Mouse (Mus musculus) ES-E14 (cell line): Measurements from ENCODE around the gene Mocs3. TPM values are rescaled to one million over a fixed set of nuclear protein-coding genes. Genes with fewer than 3 reads are reported as not detected.
A peak's percentile ranks its signal among the peaks of the same experiment; 100 is the strongest.

Experiments used
- DNase-seq: peaks from one replicate; pipeline ENCODE4 v3.0.0-alpha.2; 2013; ENCODE audit warnings: low read depth, low spot score
- H3K27ac ChIP-seq: 2 replicates; pipeline ENCODE4 v1.5.1; 2012; ENCODE audit warnings: low read depth, mild to moderate bottlenecking, low read length, moderate library complexity, mixed read lengths; ENCODE audit not compliant: poor library complexity, insufficient read depth, severe bottlenecking
- H3K36me3 ChIP-seq: 2 replicates; pipeline ENCODE4 v1.6.1; 2012; ENCODE audit warnings: mild to moderate bottlenecking, low read length, moderate library complexity, mixed read lengths; ENCODE audit not compliant: control insufficient read depth, poor library complexity, insufficient read depth, severe bottlenecking
- H3K4me1 ChIP-seq, 2 experiments: fragments of 150-350 bp in 1 of 2; sonication (generic) in 1 of 2; 2 replicates each; pipeline ENCODE4 v1.6.1; 2012; ENCODE audit warnings: low read length in 2 of 2, mild to moderate bottlenecking in 1 of 2, mixed read lengths in 1 of 2; ENCODE audit not compliant: control insufficient read depth in 2 of 2, insufficient read depth in 2 of 2, poor library complexity in 1 of 2
- H3K4me3 ChIP-seq, 2 experiments: fragments of 150-350 bp in 1 of 2; sonication (generic) in 1 of 2; 2 replicates each; pipeline ENCODE4 v1.5.1; 2012; ENCODE audit warnings: low read length in 2 of 2, low read depth in 1 of 2, mild to moderate bottlenecking in 1 of 2, mixed read lengths in 1 of 2; ENCODE audit not compliant: insufficient read depth in 1 of 2, poor library complexity in 1 of 2, severe bottlenecking in 1 of 2
- H3K9ac ChIP-seq: 2 replicates; pipeline ENCODE4 v1.6.1; 2012; ENCODE audit warnings: low read depth, mild to moderate bottlenecking, low read length, mixed read lengths; ENCODE audit not compliant: poor library complexity, insufficient read depth, severe bottlenecking
- H3K9me3 ChIP-seq: fragments of 150-350 bp; sonication (generic); 2 replicates; pipeline ENCODE4 v1.6.1; 2012; ENCODE audit warnings: low read depth, mild to moderate bottlenecking, low read length; ENCODE audit not compliant: control insufficient read depth, insufficient read depth
- CHD2 ChIP-seq: IDR thresholded peaks from 2 replicates; pipeline ENCODE4 v1.6.1; 2014; ENCODE audit warnings: mild to moderate bottlenecking, low read depth, low read length, inconsistent platforms
- HCFC1 ChIP-seq: IDR thresholded peaks from 2 replicates; pipeline ENCODE4 v1.6.1; 2012; ENCODE audit warnings: low read length, inconsistent platforms, borderline replicate concordance; ENCODE audit not compliant: insufficient read depth
- MAFK ChIP-seq: IDR thresholded peaks from 2 replicates; pipeline ENCODE4 v1.6.1; 2014; ENCODE audit warnings: mild to moderate bottlenecking, low read depth, low read length, inconsistent platforms; ENCODE audit not compliant: insufficient read depth
- ZC3H11A ChIP-seq: IDR thresholded peaks from 2 replicates; pipeline ENCODE4 v1.6.1; 2012; ENCODE audit warnings: low read depth, mild to moderate bottlenecking, inconsistent platforms, low read length, borderline replicate concordance
- ZNF384 ChIP-seq: IDR thresholded peaks from 2 replicates; pipeline ENCODE4 v1.6.1; 2012; ENCODE audit warnings: low read depth, low read length, inconsistent platforms
- in situ Hi-C, 2 experiments: fragments of 600-800 bp; cut with MboI; formaldehyde crosslinking; loops; one replicate each; pipeline ENCODE4 v1.15.1; 2025; ENCODE audit warnings: low sequenced_read_pairs in 2 of 2, inconsistent platforms in 1 of 2; ENCODE audit not compliant: unreplicated experiment in 2 of 2
- total RNA-seq: library from RNA; depleted of rRNA; stranded (reverse); fragments of 300-350 nt; gene quantifications from 2 replicates; pipeline ENCODE4 v1.2.3, GENCODE M21; 2012

The Mocs3 gene
- total RNA-seq, 1 experiment, result 10.7 TPM

DNA sequence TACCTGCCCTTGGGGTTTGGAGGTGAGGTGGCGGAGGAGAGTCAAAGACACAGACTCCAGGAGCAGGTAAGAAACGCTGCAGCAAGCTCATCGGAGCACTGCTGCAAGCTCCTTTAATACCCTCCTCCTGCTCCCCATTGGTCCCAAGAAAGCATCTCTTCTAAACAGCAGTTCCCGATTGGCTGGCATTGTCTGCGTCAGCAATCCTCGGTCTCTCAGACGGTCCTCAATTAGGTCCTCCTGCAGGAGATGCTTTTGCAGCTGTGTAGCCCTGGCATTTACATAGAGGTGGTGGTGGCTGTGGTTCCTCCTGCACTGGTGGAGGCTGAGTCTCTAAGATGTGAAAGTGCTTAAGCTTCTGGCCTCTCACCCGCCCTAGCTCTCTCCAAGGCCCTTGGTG, 15.1 kb downstream of the Mocs3 start:
- no peaks in the 10 kb centered on the region for H3K9me3 ChIP-seq
- no peak for TF ChIP-seq ZC3H11A
- no peak for TF ChIP-seq CHD2
- no peak for TF ChIP-seq ZNF384
- TF ChIP-seq MAFK, result no peak
- no peak for TF ChIP-seq HCFC1
- no peak overlapping the region for H3K4me3 ChIP-seq
- H3K9ac ChIP-seq, result no peak overlapping the region
- no peaks in the 10 kb centered on the region for H3K36me3 ChIP-seq
- in situ Hi-C loops, result no loop called here
- H3K27ac ChIP-seq, result no peak overlapping the region
- no peak for DNase-seq
- no peaks in the 10 kb centered on the region for H3K4me1 ChIP-seq

DNA sequence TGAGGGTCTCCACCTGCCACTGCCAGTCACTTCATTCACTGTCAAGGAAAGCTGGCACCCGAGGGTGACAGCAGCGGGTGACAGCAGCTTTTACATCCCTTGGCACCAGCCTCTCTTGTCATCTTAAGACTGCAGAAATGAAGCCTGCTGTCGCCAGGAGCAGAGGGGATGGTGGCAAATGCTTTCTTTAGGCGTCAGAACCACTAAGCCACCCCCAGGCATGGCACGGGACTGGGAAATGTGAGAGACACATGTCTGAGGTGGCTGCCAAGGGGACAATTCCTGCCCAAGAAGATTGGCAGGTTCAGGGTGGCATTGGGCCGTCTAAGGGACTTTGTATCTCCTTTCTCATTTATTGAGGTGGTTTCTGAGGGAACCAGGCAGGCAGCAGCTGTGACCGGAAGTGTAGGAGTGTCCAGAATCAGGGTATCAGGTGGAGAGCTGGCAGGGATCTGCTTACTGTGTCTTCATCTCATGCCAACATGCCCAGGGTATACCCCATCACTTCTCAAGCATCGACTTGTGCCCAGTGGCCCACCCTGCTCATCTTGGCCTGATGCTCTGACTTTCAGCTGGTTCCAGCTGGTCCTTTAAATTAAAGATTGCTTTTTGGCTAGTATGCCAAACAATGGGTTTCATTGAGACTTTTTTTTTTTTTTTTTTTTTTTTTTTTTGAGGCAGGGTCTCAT, 17.9 kb downstream of the Mocs3 start:
- Histone ChIP-seq H3K36me3 (no peaks in the 10 kb centered on the region), H3K27ac (no peak overlapping the region), H3K4me3 (no peak overlapping the region), H3K9me3 (no peaks in the 10 kb centered on the region), H3K4me1 (peaks cover 0 to under 1% of the 10 kb centered on the region in 2 experiments; a peak in 1 of 4 replicates), H3K9ac (no peak overlapping the region)
- no peak for DNase-seq
- TF ChIP-seq ZNF384 (no peak), MAFK (no peak), HCFC1 (no peak), ZC3H11A (no peak), CHD2 (no peak)
- in situ Hi-C loops, result no loop called here

DNA sequence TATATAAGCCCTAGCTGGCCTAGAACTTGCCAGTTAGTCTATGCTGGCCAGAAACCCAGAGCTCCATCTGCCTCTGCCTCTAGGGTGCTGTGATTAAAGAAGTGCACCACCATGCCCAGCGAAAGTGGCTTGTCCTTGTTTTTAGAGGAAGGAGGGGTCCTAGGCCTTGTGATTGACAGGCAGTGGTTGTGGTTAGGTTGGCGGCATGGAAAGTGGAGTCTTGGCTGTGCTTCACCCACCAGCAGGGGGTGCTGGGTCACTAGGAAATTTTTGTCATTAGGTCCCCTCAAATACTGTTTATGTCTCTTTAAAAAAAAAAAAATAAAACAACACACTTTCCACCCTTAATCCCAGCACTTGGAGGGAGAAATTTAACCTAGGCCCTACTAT, 18.4 kb downstream of the Mocs3 start:
- in situ Hi-C loops, result no loop called here

DNA sequence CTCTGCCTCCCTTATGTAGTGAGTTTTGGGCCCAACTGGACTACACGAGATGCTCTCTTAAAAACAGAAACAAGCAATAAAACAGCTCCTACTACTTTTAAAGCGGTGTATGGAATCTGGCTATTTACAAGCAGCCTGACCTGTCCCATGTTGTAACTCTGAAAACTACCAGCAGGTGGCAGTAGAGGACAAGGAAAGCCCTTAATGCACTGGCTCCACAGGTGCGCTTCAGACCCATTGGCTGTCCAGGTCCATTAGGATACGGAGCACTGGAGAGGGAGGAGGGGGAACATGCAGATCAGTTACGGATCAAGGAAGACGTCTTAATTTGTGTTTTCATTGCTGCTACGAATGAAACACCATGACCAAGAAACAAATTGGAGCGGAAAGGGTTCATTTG, 19.8 kb downstream of the Mocs3 start:
- DNase-seq, result peak; percentile 94
- TF ChIP-seq HCFC1 (no peak), ZNF384 (peak; percentile 62), CHD2 (no peak), ZC3H11A (peak; percentile 95), MAFK (no peak)
- Histone ChIP-seq H3K4me3 (no peak overlapping the region), H3K9me3 (no peaks in the 10 kb centered on the region), H3K27ac (no peak overlapping the region), H3K9ac (no peak overlapping the region), H3K36me3 (no peaks in the 10 kb centered on the region), H3K4me1 (peaks cover 0 to 7% of the 10 kb centered on the region in 2 experiments; a peak in 2 of 4 replicates)
- in situ Hi-C loops, result loop anchor here in 1 of 2 experiments (10.0 to 25.0 kb wide), 3 partner anchors 195 to 637 kb away; no protein-coding TSS in a partner anchor

More for the DNA sequence above, 18.4 kb downstream of the Mocs3 start:
- Histone ChIP-seq H3K4me1 (peaks cover 0 to 3% of the 10 kb centered on the region in 2 experiments; a peak in 2 of 4 replicates), H3K27ac (no peak overlapping the region), H3K4me3 (no peak overlapping the region), H3K9me3 (no peaks in the 10 kb centered on the region), H3K36me3 (no peaks in the 10 kb centered on the region), H3K9ac (no peak overlapping the region)
- peak; percentile 60 for DNase-seq
- no peak for TF ChIP-seq CHD2
- peak; percentile 78 for TF ChIP-seq ZNF384
- TF ChIP-seq ZC3H11A, result 0 out of 2 replicates have a peak, but pooled peaks have one; percentile 26
